Mouse (Mus musculus): ENCODE data around the gene BC017158.

- no peak for TF ChIP-seq CTCF (IDR thresholded peaks at IDR 0.05; ENCODE audit: low read depth)
- no peak for TF ChIP-seq EP300 (IDR thresholded peaks at IDR 0.05; ENCODE audit: low read depth)
Measured at GRCm38 (mm10) chr7:128317011-128317410, 19.0 kb upstream of the BC017158 start.
